Mouse (Mus musculus): ENCODE data around the gene Ighmbp2.

Gene Ighmbp2

GRCm38 (mm10) chr19:3282572-3283467 lies at the start of gene Ighmbp2, which contains the start of gene Mrpl21:
TSS of gene Ighmbp2 (minus strand) at chr19:3283017.
TSS of gene Mrpl21 (plus strand) at chr19:3282901.
- peak; percentile 93 for DNase-seq (ENCODE audit: low spot score)

DNA sequence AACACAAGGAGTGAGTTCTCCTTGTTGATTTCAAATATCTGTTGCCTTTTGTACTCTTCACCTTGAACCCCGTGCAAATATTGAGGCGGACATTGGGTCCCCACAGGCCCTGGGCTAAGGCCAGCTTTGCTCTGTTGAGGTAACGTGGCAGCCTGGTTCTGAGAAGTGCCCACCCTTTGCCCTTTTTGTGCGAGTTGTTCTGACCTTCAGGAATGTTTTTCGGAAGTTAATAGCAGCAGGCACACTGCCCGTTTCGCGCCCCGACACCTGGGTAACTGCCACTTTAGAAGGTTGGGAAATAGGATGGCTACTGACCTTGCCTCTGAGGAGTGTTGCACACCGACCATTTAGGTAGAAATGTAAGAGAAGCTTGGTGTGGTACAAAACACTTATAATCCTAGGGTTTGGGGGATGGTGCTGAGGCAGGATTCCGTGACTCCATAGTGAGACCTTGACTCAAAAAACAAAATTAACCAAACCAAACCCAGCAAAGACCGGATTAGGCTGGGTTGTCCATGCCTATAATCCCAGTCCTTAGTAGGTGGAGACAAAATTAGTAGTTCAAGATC lies 43.7 kb upstream of the Ighmbp2 start:
- no peak for DNase-seq (ENCODE audit: low spot score)

DNA sequence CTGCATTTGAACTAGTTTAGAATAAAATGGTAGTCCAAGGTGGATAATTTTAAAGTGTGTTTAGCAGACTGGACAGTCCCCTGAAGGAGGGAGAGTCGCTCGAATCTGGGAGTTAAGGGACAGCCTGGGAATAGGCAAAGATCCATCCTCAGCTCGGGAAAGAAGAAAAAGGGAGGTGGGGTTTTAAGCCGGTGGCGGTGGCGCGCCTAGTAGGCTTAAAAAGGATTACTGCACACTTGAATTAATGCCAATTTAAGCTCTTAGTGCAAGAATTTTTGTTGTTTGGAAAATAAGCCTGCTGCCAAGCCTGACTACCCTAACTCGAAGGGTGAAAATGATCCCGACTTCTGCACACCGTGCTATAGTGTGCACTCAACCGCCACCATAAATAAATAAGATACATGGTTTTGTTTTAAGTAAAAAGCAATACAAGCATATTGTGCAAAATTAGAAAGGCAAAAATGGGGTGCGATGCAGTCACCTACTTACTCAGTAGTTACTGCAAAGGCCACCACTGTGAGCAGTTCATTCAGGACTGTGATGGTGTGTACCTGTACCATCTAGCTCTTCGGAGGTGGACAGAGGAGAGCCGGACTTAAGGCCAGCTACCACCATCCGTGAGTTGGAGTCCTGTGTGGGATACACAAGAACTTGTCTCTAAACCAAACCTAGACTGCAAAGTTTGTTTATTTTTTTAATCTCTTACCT lies 43.1 kb upstream of the Ighmbp2 start:
- DNase-seq (ENCODE audit: low spot score), result peak; percentile 60

DNA sequence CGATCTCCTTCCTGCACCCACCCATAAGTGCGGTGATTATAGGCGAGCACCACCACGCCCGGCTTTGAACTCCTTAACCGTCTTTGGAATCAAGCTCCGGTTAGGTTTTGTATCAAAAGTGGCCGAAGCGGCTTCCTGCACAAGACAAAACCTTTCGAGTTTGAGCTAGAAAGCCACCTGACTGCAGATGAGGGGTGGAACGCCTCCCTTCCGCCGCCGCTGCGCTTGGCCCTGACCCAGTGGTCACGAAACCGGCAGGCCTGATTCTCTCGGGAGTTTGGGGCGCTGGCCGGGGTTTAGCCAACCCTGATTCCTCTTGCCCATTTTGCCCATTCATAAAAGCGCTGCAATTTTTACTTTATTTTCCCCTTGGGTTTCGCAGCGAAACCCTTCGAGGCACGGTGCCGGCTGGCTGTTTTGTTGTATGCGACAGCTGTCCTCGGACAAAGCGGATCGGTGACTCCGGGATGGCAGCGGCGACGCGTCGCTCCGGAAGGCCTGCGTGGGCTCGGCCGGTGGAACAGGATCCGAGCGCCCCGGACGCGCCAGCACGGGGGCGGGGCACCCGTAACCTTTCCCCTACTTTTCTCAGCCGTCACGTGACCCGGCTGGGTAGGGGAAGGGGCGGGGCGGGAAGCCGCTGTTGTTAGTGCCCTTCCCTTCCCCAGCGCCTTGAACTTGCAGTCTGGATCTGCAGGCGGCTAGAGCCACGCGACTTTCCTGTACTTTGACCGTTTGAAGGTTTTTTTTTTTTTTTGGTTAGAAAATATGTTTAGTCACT lies 42.3 kb upstream of the Ighmbp2 start:
- DNase-seq (ENCODE audit: low spot score), result peak; percentile 91

DNA sequence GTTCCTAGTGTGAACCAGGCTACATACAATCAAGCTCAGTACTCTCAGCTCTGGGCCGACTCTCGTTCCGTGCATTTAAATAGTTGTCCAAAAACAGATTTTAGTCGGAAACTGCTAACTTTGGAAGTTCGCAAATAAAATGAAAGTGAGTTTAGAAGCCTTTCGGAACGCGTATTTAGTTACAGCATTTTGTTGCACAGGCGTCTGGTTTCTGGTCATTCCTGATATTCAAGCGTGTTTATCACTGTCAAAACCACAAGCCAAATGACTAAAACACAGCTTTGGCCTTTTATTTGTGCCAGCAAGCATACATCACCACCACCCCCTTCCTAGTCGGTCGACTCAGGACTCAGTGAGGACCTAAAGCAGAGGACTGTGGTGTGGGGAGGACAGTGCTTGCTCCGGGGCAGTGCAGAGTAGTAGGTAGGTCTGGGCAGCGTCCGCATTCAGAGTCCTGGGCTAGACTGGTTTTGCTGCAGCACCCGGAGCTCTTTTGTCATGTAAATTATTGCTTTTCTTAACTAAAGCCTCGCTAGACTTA lies 41.5 kb upstream of the Ighmbp2 start:
- no peak for DNase-seq (ENCODE audit: low spot score)

GRCm38 (mm10) chr19:3323753-3324270 lies 41.0 kb upstream of the Ighmbp2 start:
- DNase-seq (ENCODE audit: low spot score), result peak; percentile 81

DNA sequence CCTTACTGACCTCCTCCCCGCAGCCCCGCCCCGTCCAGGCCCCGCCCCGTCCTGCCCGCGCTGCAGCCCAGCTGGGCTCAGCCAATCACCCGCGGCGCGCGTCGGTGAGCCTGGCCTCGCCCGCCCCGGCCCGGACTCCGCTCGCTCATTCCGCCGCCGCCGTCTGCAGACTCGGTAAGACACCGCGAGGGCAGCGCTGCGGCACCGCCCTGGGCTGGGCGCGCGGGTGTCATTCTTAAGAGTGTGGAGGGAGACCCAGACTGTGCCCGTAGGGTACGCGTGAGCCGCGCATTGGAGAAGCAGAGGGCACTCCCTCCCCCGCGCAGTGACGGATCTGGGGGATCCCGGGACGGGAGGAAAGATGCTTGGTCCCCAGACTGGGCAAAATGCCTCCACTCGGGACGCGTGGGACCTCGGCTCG lies 40.4 kb upstream of the Ighmbp2 start:
- peak; percentile 82 for DNase-seq (ENCODE audit: low spot score)

GRCm38 (mm10) chr19:3322261-3322969 lies 39.6 kb upstream of the Ighmbp2 start, which contains the start of gene Cpt1a:
TSS of gene Cpt1a (plus strand) at chr19:3322334.
- DNase-seq (ENCODE audit: low spot score), result peak; percentile 70

- peak; percentile 86 for DNase-seq (ENCODE audit: low spot score)
These were observed 38.8 kb upstream of the Ighmbp2 start for GRCm38 (mm10) chr19:3321617-3322016.

DNA sequence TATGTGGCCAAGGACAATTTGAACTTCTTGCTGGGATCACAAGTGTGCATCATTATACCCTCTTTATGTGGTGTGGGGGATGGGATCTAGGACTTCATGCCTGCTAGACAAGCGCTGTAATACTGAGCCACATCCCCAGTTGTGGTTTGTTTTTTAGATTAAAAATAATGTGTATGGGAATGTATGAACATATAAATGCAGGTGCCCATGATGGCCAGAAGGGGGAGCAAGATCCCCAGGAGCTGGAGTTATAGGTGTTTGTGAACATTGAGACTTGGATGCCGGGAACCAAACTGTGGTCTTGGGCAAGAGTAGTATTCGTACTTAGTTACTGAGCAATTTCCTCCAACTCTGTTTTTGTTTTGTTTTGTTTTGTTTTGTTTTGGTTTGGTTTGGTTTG lies 38.0 kb upstream of the Ighmbp2 start:
- DNase-seq (ENCODE audit: low spot score), result no peak

- DNase-seq (ENCODE audit: low spot score), result no peak
These were observed 37.3 kb upstream of the Ighmbp2 start for GRCm38 (mm10) chr19:3320086-3320485.

DNA sequence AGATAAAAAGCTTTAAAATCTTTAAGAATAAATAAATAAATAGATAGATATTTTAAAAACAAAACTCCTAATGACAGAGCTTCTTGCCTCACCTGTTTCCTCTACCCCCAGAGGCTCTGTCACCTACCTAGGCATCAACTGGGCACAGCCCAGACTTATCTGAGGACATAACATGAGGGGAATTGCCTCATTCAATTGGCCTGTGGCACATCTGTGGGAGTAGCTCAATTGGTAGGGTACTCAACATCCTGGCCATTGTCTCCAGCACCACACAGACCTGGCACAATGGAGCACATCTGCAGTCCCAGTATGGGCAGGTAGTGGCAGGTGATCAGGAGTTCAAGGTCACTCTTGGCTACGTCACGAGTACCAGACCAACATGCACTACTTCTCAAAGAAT lies 36.5 kb upstream of the Ighmbp2 start:
- no peak for DNase-seq (ENCODE audit: low spot score)

DNA sequence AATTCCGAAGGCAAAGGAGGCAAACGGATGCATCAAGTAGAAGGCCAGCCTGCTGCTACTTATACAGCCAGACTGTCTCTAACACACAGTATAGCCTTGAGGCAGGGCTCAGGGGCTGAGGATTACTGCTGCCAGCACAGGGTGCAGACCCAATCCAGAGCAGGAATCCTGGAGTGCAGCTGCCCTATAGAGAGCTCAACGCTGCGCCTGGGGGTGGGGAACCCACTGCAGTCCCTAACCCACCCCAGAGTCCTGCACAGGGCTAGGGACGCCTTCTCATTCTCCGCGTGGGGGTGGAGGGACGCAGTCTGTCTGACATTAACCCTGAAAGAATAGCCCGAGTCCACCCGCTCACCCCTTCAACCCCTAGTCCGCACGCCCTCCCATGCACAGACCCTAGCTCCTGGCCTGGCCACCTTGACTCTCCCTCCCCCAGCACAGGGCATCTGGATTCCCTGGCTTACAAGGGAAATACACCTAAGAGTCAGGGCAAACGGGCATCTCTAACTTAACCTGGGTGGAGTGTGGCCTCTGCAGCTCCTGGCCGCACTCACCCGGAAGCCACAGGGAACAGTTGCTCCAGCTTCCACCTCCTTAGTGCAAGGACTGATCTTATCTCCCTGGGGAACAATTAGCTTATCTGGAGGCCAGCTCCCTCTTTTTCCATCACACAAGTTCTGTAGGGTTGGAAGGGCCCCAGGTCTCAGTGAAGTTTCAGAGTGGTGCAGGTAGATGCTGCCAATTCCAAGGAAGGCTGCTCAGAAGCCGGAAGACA lies 24.5 kb upstream of the Ighmbp2 start:
- DNase-seq (ENCODE audit: low spot score), result no peak

- no peak for DNase-seq (ENCODE audit: low spot score)
These were observed 21.2 kb upstream of the Ighmbp2 start for GRCm38 (mm10) chr19:3304017-3304416.

- no peak for DNase-seq (ENCODE audit: low spot score)
These were observed 15.0 kb upstream of the Ighmbp2 start for GRCm38 (mm10) chr19:3297775-3298174.

- no peak for DNase-seq (ENCODE audit: low spot score)
These were observed 14.2 kb upstream of the Ighmbp2 start for GRCm38 (mm10) chr19:3297034-3297433.

- DNase-seq (ENCODE audit: low spot score), result no peak
These were observed 12.4 kb upstream of the Ighmbp2 start for GRCm38 (mm10) chr19:3295245-3295644.

- DNase-seq (ENCODE audit: low spot score), result no peak
These were observed 10.2 kb upstream of the Ighmbp2 start for GRCm38 (mm10) chr19:3292993-3293392.

GRCm38 (mm10) chr19:3292028-3292427 lies 9.2 kb upstream of the Ighmbp2 start:
- no peak for DNase-seq (ENCODE audit: low spot score)

- no peak for DNase-seq (ENCODE audit: low spot score)
These were observed 6.2 kb upstream of the Ighmbp2 start for GRCm38 (mm10) chr19:3289006-3289405.

Data from testis, postnatal 14 days (tissue).